Mouse (Mus musculus) embryonic fibroblast, embryonic 13.5 days (primary cell): Measurements from ENCODE around the gene Fam111a.

Source experiments
- CTCF ChIP-seq: IDR thresholded peaks from 2 replicates; pipeline ENCODE4 v1.5.1; 2011; ENCODE audit warnings: mild to moderate bottlenecking, control low read depth, low read length, moderate library complexity, borderline replicate concordance; ENCODE audit not compliant: insufficient read depth
- POLR2A ChIP-seq: IDR thresholded peaks from 2 replicates; pipeline ENCODE4 v1.6.1; 2011; ENCODE audit warnings: low read depth, mild to moderate bottlenecking, control low read depth, low read length, moderate library complexity

- TF ChIP-seq CTCF: no peak
- no peak for TF ChIP-seq POLR2A
Observed at GRCm38 (mm10) chr19:12498321-12498720, 47.2 kb upstream of the Fam111a start.
